Mouse (Mus musculus) common myeloid progenitor, adult 5-6 weeks (primary cell): ENCODE results near the gene A030014E15Rik. TPM values are rescaled to one million over a fixed set of nuclear protein-coding genes. Genes with fewer than 3 reads are reported as not detected.
"Not testable (repeated sequence)": the region's sequence is repeated elsewhere in the genome, so short reads cannot be mapped to it uniquely, and the experiment has no call there.

Experiments
- ATAC-seq: replicated peaks from 2 replicates; pipeline ENCODE4 v1.8.0; 2016; ENCODE audit warnings: low read depth, mild to moderate bottlenecking, moderate TSS enrichment, inconsistent platforms; ENCODE audit not compliant: poor library complexity, severe bottlenecking
- total RNA-seq: library from RNA; stranded (forward); fragments of 200-1000, 187-1606 nt; gene quantifications from 2 replicates; pipeline ENCODE4 v1.2.3, GENCODE M21; 2017

Gene A030014E15Rik
- not detected in 2 replicates for total RNA-seq

DNA sequence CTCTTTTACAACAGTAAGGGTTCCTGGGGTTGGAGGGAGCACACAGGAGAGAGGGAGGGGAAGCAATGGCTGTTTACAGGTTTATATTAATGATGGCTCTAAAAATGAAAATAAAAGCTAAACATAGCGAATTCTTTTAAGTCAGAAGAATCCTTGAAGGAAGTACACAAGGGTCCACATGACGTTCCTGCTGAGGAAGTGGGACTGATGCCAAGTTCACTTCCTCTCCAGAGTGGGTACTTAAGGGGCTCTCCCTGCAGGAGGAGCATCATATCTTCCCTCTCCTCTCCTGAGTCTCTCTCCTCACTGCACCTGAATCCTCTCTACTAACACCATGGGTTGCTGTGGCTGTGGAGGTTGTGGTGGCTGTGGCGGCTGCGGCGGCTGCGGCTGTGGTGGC is at the start of gene A030014E15Rik:
Gene A030014E15Rik, plus strand, starts transcription at position 268 of the 400 bp plus-strand sequence.
- no peak for ATAC-seq

DNA sequence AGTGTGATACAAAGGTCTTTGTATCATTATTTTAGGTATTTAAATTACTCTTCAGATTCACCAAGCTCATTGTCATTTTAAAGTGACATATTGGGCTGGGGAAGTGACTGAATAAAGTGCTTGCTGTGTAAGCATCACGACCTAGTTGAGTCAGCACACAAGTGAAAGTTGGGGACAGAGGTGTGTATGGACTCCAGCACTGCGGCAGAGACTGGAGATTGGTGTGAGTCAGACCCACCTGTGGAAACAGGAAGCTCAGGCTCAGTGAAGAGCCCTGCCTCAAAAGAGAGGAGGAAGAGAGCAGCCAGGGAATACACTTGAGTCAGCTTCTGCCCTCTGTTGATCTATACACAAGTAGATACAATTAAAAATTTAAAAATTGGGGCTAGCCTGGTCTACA is 45.5 kb upstream of the A030014E15Rik start:
- ATAC-seq = no peak

DNA sequence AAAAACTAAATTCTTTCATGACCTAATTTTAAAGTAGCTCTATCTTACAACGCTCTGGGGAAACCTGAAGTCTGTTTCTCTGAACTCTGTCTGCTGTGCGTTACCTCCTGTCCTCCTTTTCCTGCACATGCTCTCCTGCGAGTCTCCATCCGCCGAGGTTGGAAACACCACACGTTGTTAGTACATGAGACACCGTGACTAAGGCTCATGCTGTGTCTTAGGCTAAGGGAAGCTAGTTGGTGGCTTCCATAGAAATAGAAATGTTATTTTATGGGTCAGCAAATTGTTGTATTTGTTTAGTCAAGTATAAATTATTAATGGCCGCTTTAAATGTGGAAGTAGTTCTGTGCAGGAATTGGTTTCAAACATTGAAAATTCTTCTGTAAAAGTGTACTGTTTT is 44.5 kb upstream of the A030014E15Rik start:
- ATAC-seq = no peak

DNA sequence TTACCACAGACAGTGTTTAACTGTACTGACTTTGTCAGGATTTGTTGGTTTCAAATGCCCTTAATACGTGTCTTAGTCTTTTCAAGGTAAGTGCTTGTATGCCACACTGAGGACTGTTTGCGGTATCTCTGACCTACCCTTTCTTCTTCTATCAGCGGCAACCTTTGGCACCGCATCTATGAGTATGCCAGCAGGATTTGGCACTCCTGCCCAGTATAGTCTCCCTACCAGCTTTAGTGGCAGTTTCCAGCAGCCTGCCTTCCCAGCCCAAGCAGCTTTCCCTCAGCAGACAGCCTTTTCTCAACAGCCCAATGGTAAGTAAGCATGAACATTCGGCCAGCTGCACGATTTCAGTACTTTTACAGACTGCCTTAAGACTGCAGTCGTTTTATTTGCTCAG is 31.4 kb upstream of the A030014E15Rik start:
- no peak for ATAC-seq

DNA sequence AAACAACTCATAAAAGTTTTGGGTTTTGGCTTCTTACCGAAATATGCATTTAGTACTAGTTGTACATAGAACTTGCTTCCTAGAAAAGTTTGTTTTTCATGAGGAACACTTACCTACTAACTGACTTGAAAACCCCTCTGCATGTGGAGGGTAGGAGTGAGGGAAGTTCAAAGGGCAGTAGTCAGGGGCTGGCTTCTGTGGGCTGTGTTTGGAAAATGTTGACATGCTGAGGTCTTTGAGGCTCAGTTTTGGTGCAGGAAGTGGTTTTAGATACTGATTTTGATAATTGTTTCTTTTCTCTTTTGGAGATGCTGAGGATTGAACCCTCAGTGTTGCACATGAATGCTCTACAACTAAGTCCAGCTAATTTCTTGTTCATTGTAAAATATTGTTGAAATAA is 24.1 kb upstream of the A030014E15Rik start:
- 0 out of 2 replicates have a peak, but pooled peaks have one; percentile 47 for ATAC-seq

DNA sequence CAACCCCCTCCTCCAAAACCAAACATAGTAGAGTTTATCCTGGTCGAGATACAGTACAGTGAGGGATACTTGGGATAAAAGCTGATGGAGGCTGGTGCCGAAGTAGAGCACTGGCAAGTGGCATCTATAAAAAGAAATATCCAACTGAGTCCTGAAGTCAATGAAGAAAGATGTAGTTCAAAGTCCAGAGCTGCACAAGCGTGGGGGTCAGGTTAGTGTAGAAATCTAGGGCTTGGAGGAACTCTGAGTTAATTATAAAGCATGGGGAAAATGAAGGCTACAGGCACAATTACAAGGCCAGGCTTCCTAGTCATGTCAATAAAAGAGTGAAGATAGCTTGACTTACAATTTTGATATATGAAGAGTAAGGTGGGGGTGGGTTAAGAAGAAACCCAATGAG is 23.5 kb upstream of the A030014E15Rik start:
- no peak for ATAC-seq

DNA sequence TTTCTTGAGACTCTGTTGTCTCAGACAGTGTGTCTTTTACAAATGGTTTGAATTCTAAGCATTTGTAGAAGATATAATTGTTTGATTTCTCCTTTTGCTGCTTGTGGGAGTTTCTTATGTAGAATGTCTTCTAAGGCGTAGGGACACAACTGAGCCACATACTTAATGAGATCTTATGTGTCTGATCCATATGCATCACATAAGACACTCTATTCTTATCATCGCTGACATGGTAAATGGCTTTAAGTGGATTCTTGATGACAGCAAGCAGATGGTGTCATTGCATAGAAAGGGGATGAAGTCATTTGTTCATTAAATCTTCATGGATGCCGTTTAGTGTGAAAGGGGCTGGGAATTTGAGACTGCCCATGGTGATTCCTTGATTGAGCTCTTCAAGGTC is 18.8 kb upstream of the A030014E15Rik start:
- no peak for ATAC-seq

DNA sequence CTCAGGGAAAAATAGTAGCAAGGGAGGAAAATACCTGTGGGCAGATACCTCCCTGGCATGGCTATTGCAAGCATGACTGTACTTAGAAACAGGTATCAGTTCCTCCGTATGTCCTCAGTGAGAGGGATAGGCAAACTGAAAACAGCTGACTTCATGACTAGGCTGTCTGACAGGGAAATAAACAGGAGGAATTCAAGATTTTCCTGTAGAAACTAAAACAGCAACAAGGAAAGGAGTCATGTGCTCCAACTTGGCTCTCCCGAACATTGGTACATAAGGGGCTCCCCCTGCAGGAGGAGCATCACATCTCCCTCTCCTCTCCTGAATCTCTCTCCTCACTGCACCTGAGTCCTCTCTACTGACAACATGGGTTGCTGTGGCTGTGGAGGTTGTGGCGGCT is 11.7 kb upstream of the A030014E15Rik start, which contains the start of gene A030005L19Rik:
Gene A030005L19Rik, plus strand, starts transcription at position 301 of the 400 bp plus-strand sequence.
- ATAC-seq = no peak

DNA sequence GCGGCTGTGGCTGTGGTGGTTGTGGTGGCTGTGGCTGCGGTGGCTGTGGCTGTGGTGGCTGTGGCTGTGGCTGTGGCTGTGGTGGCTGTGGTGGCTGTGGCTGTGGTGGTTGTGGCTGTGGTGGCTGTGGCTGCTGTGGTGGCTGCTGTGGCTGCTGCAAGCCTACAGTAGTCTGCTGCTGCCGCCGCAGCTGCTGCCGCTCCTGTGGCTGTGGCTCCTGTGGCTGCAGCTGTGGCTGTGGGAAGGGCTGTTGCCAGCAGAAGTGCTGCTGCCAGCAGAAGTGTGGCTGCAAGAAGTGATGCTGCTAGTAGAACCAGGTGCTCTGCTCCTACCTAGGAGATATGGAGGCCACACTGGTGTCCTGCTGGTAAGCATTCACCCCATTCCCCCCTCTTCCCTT is 11.3 kb upstream of the A030014E15Rik start:
- ATAC-seq = not testable (repeated sequence)

DNA sequence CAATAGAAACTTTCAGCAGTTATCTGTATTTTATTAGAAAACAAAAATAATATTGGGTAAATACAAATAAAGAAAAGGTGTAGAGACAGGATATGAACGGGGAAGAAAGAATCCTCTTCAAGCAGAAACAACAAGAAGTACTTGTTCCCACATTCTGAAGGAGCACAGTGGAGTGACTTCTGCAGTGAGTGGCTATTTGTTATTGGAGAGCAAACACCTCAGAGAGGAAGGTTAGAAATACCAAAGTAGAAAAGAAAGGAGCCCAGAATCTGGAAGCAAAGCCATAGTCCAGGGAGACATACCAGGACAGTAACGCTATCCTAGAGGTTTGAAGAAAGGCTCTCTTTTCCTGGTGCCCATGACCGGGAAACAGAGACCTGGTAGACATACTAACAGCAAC is 5.8 kb downstream of the A030014E15Rik start:
- ATAC-seq = not testable (repeated sequence)

DNA sequence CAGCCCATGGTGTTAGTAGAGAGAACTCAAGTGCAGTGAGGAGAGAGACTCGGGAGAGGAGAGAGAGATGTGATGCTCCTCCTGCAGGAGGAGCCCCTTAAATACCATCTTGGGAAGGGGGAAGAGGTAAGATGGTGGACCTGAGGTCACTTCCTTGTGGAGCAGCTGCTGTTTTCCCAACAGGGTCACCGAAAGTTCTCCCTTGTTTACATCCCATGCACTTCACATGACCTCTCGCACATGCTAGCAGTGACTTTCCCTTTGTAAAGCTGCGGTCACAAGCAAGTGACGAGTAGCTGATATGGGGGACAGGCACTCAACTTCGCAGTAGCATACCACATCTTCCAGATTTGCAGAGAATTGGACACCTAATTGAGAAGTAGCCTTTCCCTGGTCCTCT is 6.6 kb downstream of the A030014E15Rik start, which contains the start of gene Gm6217:
Gene Gm6217, minus strand, starts transcription at position 74 of the 400 bp plus-strand sequence.
- not testable (repeated sequence) for ATAC-seq

DNA sequence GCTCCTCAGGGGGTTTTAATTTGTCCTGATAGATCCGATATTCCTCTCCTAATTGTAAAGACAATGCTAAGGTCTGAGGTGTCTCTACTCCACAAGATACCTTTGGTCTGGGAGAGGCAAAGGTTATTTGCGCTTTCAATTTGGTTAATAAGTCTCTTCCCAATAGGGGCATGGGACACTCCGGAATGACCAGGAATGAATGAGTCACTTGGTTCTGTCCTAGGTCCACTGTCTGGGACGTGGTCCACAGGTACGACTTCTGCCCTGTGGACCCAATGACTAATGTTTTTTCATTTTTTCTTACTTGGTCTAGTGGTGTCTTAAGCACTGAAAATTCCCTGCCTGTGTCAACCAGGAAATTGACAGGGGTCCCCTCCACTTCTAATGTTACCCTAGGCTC is 13.9 kb downstream of the A030014E15Rik start:
- no peak for ATAC-seq

DNA sequence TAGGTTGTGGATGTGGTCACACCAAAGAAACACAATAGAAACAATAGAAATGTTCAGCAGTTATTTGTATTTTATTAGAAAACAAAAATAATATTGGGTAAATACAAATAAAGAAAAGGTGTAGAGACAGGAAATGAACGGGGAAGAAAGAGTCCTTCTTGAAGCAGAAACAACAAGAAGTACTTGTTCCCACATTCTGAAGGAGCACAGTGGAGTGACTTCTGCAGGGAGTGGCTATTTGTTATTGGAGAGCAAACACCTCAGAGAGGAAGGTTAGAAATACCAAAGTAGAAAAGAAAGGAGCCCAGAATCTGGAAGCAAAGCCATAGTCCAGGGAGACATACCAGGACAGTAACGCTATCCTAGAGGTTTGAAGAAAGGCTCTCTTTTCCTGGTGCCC is 17.8 kb downstream of the A030014E15Rik start:
- not testable (repeated sequence) for ATAC-seq

DNA sequence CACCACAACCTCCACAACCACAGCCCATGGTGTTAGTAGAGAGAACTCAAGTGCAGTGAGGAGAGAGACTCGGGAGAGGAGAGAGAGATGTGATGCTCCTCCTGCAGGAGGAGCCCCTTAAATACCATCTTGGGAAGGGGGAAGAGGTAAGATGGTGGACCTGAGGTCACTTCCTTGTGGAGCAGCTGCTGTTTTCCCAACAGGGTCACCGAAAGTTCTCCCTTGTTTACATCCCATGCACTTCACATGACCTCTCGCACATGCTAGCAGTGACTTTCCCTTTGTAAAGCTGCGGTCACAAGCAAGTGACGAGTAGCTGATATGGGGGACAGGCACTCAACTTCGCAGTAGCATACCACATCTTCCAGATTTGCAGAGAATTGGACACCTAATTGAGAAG is 18.6 kb downstream of the A030014E15Rik start, which contains the start of gene A030003K21Rik:
Gene A030003K21Rik, minus strand, starts transcription at position 94 of the 400 bp plus-strand sequence.
- not testable (repeated sequence) for ATAC-seq

DNA sequence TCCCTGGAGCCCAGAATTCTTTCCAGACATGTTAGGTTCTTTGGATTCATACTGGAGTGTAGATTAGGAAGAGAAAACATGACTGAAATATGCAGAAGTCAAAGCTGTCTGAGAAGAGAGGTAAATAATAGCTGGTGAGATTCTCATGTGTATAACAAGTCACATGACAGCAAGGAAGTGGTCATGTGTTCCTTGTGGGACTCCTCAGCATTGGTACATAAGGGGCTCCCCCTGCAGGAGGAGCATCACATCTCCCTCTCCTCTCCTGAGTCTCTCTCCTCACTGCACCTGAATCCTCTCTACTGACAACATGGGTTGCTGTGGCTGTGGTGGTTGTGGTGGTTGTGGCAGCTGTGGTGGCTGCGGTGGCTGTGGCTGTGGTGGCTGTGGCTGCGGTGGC is 21.3 kb downstream of the A030014E15Rik start:
- not testable (repeated sequence) for ATAC-seq

DNA sequence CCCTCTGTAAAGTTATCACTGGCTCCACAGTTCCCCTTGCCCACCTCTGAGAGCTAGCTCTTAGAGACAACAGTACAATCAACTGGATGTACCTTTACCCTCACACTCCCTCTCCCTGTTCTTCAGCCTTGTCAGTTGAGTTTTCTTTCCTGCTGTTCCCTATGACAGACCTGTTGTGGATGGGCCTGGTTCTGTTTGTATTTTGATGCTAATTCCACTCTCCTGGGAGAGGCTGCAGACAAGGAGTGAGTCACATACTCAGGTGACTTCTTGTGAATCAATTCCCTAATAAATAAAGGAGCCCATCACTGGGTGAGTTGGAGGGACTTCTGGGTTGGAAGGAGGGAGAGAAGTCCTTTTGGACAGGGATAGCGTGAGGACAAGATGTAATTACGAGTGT is 23.9 kb downstream of the A030014E15Rik start:
- no peak for ATAC-seq

DNA sequence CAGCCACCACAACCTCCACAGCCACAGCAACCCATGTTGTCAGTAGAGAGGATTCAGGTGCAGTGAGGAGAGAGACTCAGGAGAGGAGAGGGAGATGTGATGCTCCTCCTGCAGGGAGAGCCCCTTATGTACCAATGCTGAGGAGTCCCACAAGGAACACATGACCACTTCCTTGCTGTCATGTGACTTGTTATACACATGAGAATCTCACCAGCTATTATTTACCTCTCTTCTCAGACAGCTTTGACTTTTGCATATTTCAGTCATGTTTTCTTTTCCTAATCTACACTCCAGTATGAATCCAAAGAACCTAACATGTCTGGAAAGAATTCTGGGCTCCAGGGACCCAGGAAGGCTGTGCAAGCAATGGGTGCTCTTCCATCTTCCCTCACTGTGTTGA is 31.2 kb downstream of the A030014E15Rik start, which contains the start of gene Gm7544:
Gene Gm7544, minus strand, starts transcription at position 101 of the 400 bp plus-strand sequence.
- ATAC-seq = not testable (repeated sequence)

DNA sequence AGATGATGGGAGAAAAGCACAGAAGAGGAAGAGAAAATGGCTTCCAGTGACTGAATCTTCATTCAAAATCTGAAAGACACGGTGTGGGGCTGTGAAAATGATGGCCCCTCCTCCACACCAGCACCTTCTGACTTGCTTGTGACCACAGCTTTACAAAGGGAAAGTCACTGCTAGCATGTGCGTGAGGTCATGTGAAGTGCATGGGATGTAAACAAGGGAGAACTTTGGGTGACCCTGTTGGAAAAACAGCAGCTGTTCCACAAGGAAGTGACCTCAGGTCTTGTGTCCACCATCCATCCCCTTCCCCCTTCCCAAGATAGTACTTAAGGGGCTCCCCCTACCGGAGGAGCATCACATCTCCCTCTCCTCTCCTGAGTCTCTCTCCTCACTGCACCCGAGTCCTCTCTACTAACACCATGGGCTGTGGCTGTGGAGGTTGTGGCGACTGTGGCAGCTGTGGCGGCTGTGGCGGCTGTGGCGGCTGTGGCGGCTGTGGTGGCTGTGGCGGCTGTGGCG is 35.2 kb downstream of the A030014E15Rik start, which contains the start of gene Gm47955:
Gene Gm47955, plus strand, starts transcription at position 417 of the 516 bp plus-strand sequence.
- ATAC-seq = no peak

DNA sequence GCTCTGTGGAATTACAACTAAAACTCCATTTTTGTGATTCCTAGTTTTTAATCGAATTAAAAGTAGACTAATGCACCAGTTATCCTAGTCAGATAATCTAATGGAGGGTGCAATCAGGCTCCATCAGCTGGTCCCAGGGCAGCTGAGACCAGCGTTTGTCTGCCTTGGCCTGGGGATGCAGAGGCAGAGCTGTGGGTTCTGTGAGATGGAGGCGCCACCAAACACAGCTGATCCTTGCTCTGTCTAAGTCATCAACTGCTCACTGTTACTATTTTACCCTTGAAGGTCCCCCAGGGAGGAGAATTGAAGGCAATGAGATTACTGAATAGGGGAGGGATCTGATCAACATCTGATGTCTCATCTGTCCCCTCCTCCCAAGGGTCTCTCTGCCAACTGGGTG is 41.7 kb downstream of the A030014E15Rik start:
- no peak for ATAC-seq

DNA sequence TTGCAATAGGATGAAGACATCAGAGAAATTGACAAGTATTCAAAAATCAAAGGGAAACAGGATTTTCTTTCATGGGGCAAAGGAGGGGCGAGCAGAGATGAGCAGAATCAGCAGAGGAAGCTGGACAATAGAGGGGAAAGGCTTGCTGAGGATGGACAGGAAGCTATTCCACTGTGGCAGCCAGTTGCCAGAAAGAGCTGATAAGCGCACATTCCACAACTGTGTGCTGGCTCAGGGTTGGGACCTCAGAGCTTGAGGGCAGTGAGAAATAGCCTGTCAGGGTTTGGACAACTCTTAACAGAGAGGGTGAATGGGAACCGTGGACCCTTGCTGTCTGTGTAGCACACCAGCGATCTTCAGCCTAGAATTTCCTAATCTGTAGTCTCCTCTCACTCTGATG is 47.3 kb downstream of the A030014E15Rik start:
- no peak for ATAC-seq

DNA sequence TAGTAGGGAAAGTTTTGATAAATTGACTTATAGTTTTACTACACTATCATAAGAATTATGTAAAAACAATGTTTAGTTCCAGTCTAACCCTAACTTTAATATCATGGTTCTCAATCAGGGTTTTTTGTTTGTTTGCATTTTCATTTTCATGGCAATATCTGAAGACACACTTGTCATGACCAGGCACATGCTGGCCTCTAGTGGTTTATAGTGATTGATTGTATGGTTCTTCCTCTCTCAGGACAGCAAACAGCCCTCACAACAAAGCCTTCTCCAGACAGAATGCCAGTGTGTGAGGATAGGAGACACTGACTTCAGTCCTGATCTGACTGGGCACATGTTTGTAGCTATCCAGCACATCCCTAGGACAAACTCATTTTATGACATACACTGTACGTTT is 48.5 kb downstream of the A030014E15Rik start:
- ATAC-seq = no peak

DNA sequence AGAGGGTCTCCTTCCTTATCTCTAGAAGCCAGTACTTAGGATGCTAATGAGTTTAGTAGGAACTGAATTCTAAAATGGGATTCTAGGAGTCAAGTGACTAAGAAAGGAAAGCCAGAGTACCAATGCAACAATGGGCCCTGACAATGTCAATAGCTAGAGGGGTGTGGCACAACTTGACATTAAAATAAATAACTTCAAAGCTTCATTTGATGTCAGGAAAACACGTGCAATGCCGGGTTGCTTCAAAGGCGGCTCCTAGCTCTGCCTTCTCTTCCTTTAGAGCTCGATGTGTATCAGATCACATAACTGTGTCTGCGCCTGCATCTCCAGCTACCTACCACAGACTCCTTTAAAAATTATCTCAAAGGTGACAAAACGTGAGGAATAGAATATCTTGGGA is 49.2 kb downstream of the A030014E15Rik start:
- ATAC-seq = no peak
